Mouse (Mus musculus) spleen, adult 2 months (tissue): ENCODE measurements around the gene Smyd3. TPM values are rescaled to one million over a fixed set of nuclear protein-coding genes. Genes with fewer than 3 reads are reported as not detected.

Experiments
- DNase-seq, 2 experiments: peaks; one replicate each; pipeline versions ENCODE4 v3.0.0 to v3.0.0-alpha.2; 2012 to 2021; ENCODE audit warnings: low spot score in 2 of 2, low read depth in 1 of 2
- H3K27ac ChIP-seq: fragments of 200-500 bp; 2 replicates; pipeline ENCODE4 v1.5.1; 2012; ENCODE audit warnings: low read length, inconsistent platforms; ENCODE audit not compliant: insufficient read depth
- H3K27me3 ChIP-seq: fragments of 200-500 bp; 2 replicates; pipeline ENCODE4 v1.6.1; 2012; ENCODE audit warnings: mild to moderate bottlenecking, moderate library complexity, low read length, inconsistent platforms; ENCODE audit not compliant: control insufficient read depth, insufficient read depth
- H3K36me3 ChIP-seq: fragments of 200-500 bp; 2 replicates; pipeline ENCODE4 v1.6.1; 2012; ENCODE audit warnings: mild to moderate bottlenecking, low read length, inconsistent platforms; ENCODE audit not compliant: control insufficient read depth, insufficient read depth
- H3K4me1 ChIP-seq: fragments of 200-500 bp; 2 replicates; pipeline ENCODE4 v1.6.1; 2011; ENCODE audit warnings: inconsistent platforms; ENCODE audit not compliant: control insufficient read depth, insufficient read depth, insufficient read length
- H3K4me3 ChIP-seq: fragments of 200-500 bp; 2 replicates; pipeline ENCODE4 v1.5.1; 2011; ENCODE audit warnings: mild to moderate bottlenecking, inconsistent platforms; ENCODE audit not compliant: insufficient read depth, insufficient read length; ENCODE audit errors: extremely low read depth
- CTCF ChIP-seq: fragments of 200-500 bp; IDR thresholded peaks from 2 replicates; pipeline ENCODE4 v1.5.1; 2011; ENCODE audit warnings: mild to moderate bottlenecking, inconsistent platforms; ENCODE audit not compliant: insufficient read depth, insufficient read length, insufficient replicate concordance; ENCODE audit errors: extremely low read depth
- POLR2A ChIP-seq: fragments of 200-500 bp; IDR thresholded peaks from 2 replicates; pipeline ENCODE4 v1.6.1; 2011; ENCODE audit warnings: low read depth, low read length, inconsistent platforms
- WGBS: fragments of 180-500 bp; shearing (Covaris S2); methylation state at CpG from one replicate; pipeline ENCODE4 v1.1.7; 2018; 5-methylcytosine and 5-hydroxymethylcytosine counted together
- polyA plus RNA-seq: library from polyadenylated mRNA; depleted of rRNA; stranded (reverse); fragments of >200 nt; gene quantifications from 2 replicates; pipeline ENCODE4 v1.2.3, GENCODE M21; 2012

The Smyd3 gene
- polyA plus RNA-seq, 1 experiment: 3.6 TPM

- 58% methylated on average over 18 of the region's 18 CpGs for WGBS
- no peak overlapping the region for H3K27ac ChIP-seq
- H3K4me3 ChIP-seq: no peak overlapping the region
- no peak for DNase-seq
- H3K36me3 ChIP-seq: no peaks in the 10 kb centered on the region
- H3K27me3 ChIP-seq: no peaks in the 10 kb centered on the region
- TF ChIP-seq POLR2A: no peak
- no peaks in the 10 kb centered on the region for H3K4me1 ChIP-seq
Measured at GRCm38 (mm10) chr1:179060113-179060955, 457.5 kb downstream of the Smyd3 start.

GRCm38 (mm10) chr1:179059286-179060112, 458.3 kb downstream of the Smyd3 start:
- no peak overlapping the region for H3K4me3 ChIP-seq
- no peaks in the 10 kb centered on the region for H3K27me3 ChIP-seq
- no peak overlapping the region for H3K27ac ChIP-seq
- WGBS: 92% methylated on average over 15 of the region's 15 CpGs
- TF ChIP-seq CTCF (no peak), POLR2A (no peak)
- no peaks in the 10 kb centered on the region; the same call in 1 of the 2 replicates for H3K36me3 ChIP-seq
- no peaks in the 10 kb centered on the region for H3K4me1 ChIP-seq
- no peak for DNase-seq

GRCm38 (mm10) chr1:179058675-179059074, 459.2 kb downstream of the Smyd3 start:
- no peak overlapping the region for H3K27ac ChIP-seq
- no peak for DNase-seq
- no peaks in the 10 kb centered on the region; the same call in 1 of the 2 replicates for H3K36me3 ChIP-seq
- H3K27me3 ChIP-seq: no peaks in the 10 kb centered on the region
- no peak for TF ChIP-seq CTCF
- TF ChIP-seq POLR2A: no peak
- 83% methylated on average over 4 of the region's 4 CpGs for WGBS
- H3K4me1 ChIP-seq: no peaks in the 10 kb centered on the region
- no peak overlapping the region for H3K4me3 ChIP-seq

GRCm38 (mm10) chr1:179055760-179056159, 462.1 kb downstream of the Smyd3 start:
- no peak for DNase-seq
- Histone ChIP-seq H3K27me3 (no peaks in the 10 kb centered on the region), H3K36me3 (no peaks in the 10 kb centered on the region; the same call in 1 of the 2 replicates), H3K27ac (no peak overlapping the region), H3K4me3 (no peak overlapping the region), H3K4me1 (no peaks in the 10 kb centered on the region)
- WGBS: 77% methylated on average over 3 of the region's 3 CpGs
- TF ChIP-seq CTCF (no peak), POLR2A (no peak)

- Histone ChIP-seq H3K4me1 (no peaks in the 10 kb centered on the region), H3K4me3 (no peak overlapping the region), H3K27me3 (no peaks in the 10 kb centered on the region), H3K36me3 (no peaks in the 10 kb centered on the region; the same call in 1 of the 2 replicates), H3K27ac (no peak overlapping the region)
- TF ChIP-seq CTCF: no peak
- TF ChIP-seq POLR2A: no peak
- DNase-seq: no peak
- 82% methylated on average over 7 of the region's 7 CpGs for WGBS
Measured at GRCm38 (mm10) chr1:179054385-179055116, 463.3 kb downstream of the Smyd3 start.

- no peak for DNase-seq
- H3K36me3 ChIP-seq: no peaks in the 10 kb centered on the region; the same call in 1 of the 2 replicates
- H3K27ac ChIP-seq: no peak overlapping the region
- H3K4me3 ChIP-seq: no peak overlapping the region
- H3K27me3 ChIP-seq: no peaks in the 10 kb centered on the region
- no peaks in the 10 kb centered on the region for H3K4me1 ChIP-seq
- TF ChIP-seq POLR2A (no peak), CTCF (no peak)
- WGBS: 93% methylated on average over 6 of the region's 6 CpGs
Measured at GRCm38 (mm10) chr1:179052545-179053180, 465.2 kb downstream of the Smyd3 start.
